Mouse (Mus musculus) fat pad, adult 2 months (tissue): ENCODE data around the gene Nipal3.

Source experiments
- DNase-seq: peaks from one replicate; pipeline ENCODE4 v3.0.0-alpha.2; 2011; ENCODE audit warnings: low read depth, low spot score; ENCODE audit errors: extremely low read depth

The Nipal3 gene

DNA sequence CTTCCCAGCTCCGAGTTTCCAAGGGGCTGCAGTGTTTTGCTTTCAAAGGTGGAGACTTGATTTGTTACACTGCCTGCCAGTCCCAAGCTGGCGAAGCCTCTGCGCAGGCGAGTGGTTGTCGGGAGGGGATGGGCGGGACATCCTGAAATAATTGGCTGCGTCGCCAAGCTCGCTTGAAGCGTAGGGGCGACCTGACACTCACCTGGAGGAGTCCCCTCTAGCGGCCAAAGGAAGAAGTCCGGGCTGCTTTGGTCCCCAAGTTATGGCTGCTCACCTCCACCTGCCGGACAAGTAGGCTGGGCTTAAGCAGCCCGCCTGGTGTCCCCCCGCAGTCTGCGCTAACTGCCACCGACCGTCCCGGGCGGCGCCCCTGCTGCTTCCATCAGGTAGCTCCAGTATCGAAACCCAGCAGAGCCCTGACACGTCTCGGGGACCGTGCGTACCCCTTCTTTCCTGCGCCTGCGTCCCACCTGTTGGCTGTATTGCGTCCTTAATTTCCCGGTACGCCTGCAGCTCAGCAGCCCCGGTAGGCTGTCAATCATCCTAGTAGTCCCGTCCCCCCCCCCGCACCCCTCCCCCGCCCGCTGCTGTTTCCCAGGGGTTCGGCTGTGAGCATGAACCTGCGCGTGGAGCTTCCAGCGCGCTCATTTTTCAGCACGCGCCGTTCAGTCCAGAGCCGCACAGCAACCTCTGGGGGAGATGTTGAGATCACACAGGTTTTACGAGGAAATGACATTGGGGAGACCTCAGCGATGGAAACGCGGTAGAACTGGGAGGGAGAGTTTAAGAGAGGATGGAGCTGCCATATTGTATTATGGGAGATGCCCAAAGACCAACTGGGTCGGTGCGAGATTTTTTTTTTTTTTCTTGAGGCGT lies at the start of gene Nipal3, which contains the start of gene Stpg1:
Gene Nipal3, minus strand, starts transcription at position 518 of the 876 bp plus-strand sequence.
Gene Stpg1, plus strand, starts transcription at position 270 of the 876 bp plus-strand sequence.
- peak; percentile 79 for DNase-seq

DNA sequence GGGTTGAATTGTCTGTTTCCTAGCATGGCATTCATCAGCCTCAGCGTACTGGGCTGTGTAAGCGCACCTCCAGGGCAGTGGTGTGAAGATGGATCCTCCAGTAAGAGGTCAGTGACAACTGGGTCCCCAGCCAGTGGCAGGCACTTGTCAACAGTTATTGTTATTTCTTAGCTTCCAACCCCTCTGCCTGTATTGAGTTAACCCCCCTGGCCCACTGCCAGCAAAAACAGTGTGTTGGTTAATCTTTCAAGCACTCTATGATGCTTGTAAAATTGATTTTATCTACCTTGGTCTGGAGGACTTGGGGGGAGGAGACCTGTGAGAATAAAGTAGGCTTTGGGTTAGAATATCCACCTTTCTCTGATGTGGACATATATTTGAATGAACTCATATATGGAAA lies 49.4 kb upstream of the Nipal3 start:
- DNase-seq, result no peak

GRCm38 (mm10) chr4:135540057-135540456 lies 45.2 kb upstream of the Nipal3 start:
- DNase-seq, result no peak

- no peak for DNase-seq
These were observed 44.2 kb upstream of the Nipal3 start for GRCm38 (mm10) chr4:135539056-135539455.

GRCm38 (mm10) chr4:135535021-135535420 lies 40.2 kb upstream of the Nipal3 start:
- no peak for DNase-seq

- DNase-seq, result no peak
These were observed 38.2 kb upstream of the Nipal3 start for GRCm38 (mm10) chr4:135533001-135533400.

DNA sequence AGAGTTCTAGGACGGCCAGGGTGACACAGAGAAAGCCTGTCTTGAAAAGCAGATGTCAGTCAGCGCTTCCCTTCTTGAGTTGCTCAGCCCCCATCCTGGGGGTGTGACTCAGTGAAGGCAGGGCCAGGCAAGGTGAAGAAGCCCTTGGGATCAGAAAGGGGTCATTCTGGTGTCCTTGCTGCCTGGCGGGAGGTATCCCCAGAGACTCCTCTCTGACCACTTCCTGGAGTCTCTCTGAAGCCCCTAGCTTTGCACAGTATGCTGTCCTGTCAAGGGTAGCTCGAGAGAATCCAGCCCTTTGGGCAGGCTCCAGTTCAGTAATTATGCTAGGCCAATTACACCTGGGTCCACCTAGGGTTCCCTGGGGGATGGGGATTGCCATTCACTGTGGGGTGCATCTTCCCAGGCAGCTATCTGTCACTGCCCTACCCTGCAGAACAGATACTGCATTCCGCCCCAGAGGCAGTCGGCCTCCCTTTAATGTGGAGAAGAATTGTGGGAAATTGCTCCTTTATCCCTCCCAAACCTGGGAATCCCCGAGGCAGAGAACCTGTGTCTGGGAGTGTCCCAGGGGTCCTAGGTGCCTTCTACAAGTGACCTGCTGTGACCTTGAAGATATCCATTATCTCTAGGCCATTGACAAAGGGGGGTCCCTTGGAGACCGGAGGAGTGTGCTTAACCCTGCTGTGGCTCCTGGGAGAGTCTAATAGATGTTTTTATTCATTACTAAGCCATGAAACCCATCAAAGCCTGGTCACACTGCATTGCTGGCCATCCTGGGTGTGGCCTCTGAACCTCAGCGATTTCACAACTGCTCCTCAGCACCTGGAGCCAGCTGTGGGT lies 37.2 kb upstream of the Nipal3 start:
- DNase-seq, result no peak

- DNase-seq, result no peak
These were observed 36.4 kb upstream of the Nipal3 start for GRCm38 (mm10) chr4:135531236-135531635.

GRCm38 (mm10) chr4:135530270-135530669 lies 35.4 kb upstream of the Nipal3 start:
- no peak for DNase-seq

GRCm38 (mm10) chr4:135526039-135526710 lies 31.3 kb upstream of the Nipal3 start:
- no peak for DNase-seq

GRCm38 (mm10) chr4:135525057-135525456 lies 30.2 kb upstream of the Nipal3 start:
- no peak for DNase-seq

DNA sequence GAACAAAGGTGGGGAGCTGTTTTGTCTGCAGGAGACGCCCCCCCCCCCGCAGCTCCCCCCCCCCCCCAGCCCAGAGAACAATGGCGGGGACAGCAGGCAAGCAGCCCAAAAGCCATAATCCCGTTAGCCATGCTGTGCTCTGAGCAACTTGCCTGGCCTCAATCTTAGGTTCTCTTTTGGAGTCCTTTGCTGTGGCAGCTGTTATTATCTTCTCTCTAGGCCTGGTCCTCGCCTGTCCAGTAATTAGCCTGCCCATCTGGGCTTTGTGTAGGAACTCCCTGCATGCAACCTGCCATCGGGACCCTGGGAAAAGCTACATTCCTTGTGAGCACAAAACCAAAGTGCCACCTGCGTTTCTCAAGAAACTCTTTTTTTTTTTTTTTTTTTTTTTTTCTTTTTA lies 29.1 kb upstream of the Nipal3 start:
- no peak for DNase-seq

DNA sequence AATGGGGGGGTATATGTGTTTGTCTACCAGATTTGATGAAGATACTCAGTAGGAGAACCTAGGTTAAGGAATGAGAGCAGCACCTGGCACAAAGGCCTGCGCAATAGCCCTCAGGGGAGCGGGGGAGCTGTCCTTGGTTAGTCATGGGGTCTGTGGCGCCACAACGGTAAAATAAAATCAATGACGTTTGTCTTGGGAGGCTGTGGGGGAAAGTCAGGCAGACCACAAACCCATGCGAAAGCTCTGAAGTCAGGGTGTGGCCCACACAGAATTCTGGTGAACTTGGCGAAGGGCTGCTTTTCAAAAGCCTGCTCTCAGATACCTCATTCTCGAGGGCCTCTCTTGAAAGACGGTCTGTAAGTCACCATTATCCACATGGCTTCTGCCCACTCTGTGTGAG lies 25.6 kb upstream of the Nipal3 start:
- no peak for DNase-seq

DNA sequence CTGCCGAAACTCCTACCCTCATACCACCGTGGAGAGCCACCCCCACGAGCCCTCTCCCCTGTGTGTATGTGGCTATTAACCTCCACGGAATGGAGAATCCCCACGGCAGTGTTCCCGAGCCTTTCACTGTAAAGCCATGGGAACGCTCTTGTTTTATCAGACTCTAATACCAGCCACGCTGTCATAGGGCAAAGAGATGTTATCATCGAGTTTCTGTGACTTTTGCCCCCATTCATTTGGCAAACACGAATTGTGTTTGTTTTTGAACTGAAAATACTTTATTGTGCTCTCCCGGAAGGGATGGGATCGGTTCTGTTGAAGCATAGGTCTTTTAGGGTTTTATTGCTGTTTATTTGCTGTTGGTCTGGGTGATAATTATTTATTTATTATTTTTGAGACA lies 23.3 kb upstream of the Nipal3 start:
- no peak for DNase-seq

- peak; percentile 23 for DNase-seq
These were observed 21.8 kb upstream of the Nipal3 start for GRCm38 (mm10) chr4:135516351-135517316.

DNA sequence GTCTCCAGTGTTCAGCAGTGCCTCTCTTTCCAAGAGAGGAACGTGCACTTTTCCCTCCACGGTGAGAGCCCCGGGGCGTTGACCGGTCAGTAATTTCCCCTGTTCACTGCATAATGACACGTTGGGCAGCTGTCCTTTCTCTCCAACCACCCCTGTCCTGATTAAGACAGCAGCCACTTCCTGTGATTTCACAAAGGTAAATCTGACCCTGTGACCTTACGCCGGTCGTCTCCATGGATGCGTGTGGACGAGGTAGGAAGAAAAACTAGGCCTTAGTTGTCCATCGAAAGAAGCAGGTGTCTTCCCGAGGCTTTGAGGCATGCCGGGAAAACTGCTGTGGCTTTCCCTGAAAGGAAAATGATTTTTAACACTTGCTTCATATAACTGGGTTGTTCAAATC lies 20.1 kb upstream of the Nipal3 start:
- no peak for DNase-seq

- DNase-seq, result no peak
These were observed 19.0 kb upstream of the Nipal3 start for GRCm38 (mm10) chr4:135513865-135514264.

GRCm38 (mm10) chr4:135509515-135509914 lies 14.7 kb upstream of the Nipal3 start:
- DNase-seq, result no peak

DNA sequence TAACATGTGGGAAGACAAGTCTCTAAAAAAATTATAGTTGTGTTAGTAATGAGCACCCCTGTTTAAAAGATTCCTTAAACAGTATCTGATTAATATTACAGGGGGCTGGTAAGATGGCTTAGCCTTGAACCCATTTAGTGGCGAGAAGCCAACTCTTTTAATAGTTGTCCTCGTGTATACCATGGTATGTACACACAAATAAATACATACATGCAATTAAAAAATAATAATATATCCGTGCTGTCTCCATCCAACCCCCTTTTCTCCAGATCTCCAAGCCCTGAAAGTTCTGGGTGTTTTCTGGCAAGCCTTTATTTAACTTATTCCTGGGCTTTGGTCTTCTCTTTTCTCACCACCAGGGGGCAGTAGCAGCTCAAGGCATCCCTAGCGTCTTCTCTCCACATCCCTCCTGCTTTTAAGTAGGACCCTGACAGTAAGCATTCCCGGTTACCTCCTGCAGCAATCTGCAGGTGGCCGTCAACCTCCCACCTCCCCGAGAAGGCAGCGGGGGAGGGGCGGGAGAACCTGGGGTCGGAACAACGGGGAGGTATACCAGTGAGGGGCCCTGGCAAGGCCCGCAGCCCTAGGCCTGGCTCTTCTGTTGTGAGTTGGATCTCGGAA lies 13.7 kb upstream of the Nipal3 start:
- DNase-seq, result no peak
